Mouse (Mus musculus): Measurements from ENCODE around the gene Peak1.

DNA sequence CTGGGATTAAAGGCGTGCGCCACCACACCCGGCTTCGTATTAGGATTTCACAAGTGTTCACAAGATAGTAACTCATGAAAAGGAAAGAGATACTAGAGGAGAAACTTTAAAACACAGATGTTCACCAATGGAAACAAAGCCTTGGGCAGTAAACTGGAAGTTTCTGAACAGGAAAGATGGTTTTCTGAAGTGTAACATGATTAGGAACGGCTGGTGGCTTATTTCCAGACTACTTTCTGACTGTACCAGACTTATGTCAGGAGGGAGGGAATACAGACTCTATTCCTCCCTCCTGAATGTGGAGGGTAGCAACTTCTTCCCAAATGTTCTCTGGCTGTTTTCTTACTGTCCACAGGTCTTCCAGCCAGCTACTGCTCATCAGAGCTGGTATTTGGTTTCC is 62.7 kb downstream of the Peak1 start:
- TF ChIP-seq CTCF (IDR thresholded peaks at IDR 0.05; ENCODE audit: extremely low read depth, insufficient read depth, insufficient read length, insufficient replicate concordance), result no peak
- TF ChIP-seq POLR2A (IDR thresholded peaks at IDR 0.05; ENCODE audit: low read depth, low read length), result no peak
